ENCODE assay signal across 8 mouse cellular contexts in genomic region chr11:69099915-69100345, GRCm38 (mm10). TPM values are rescaled to one million over a fixed set of nuclear protein-coding genes. Genes with fewer than 3 reads are reported as not detected.
DNase-seq lines count a peak whose midpoint lies in the region; ATAC-seq lines count a peak whose summit lies in the region.

No protein-coding gene starts in this region.

- DNase-seq in MEL-GATA-1-ER (ENCODE audit: extremely low read depth, low read depth) = peak; percentile 68
- DNase-seq in cerebellum, adult 8-10 months = peak; percentile 88
- DNase-seq in layer of hippocampus, postnatal 10 days (ENCODE audit: low spot score in 2 of 2) = peak; percentile 89 to 91
- peak; percentile 95 for DNase-seq in lung, postnatal 14 days
- peak; percentile 90 for DNase-seq in ovary, postnatal 36 days (ENCODE audit: low spot score)
- peak; percentile 93 for DNase-seq in thymus, postnatal 14 days

- ATAC-seq in frontal cortex, adult (ENCODE audit: low TSS enrichment) = peak; percentile 47
- peak; percentile 24 to 25; a peak in 3 of 4 replicates for ATAC-seq in hematopoietic stem cell, adult 5-6 weeks (replicated peaks in 1 of 2; ENCODE audit: insufficient read depth in 1 of 2, low FRiP score in 2 of 2, low TSS enrichment in 1 of 2, low read depth in 1 of 2, poor library complexity in 2 of 2, severe bottlenecking in 2 of 2)

RNA-seq across cellular contexts. Expression of gene Per1, which starts 4.9 kb away (rescaled TPM):
- total RNA-seq in hematopoietic stem cell, adult 5-6 weeks (2017) = 33.6 and 42.1 TPM in 2 replicates
- 10 to 100 TPM; 54.4 to 67.2 TPM for total RNA-seq in layer of hippocampus, postnatal 10 days (2021)

RNA-seq across cellular contexts. Expression of gene Vamp2, which starts 11.6 kb away (rescaled TPM):
- 20.9 and 22.5 TPM in 2 replicates for total RNA-seq in hematopoietic stem cell, adult 5-6 weeks (2017)
- 1,000 to 10,000 TPM in 1 of 2 experiments, 100 to 1,000 TPM in 1; 909 to 1,029 TPM for total RNA-seq in layer of hippocampus, postnatal 10 days (2021)

RNA-seq across cellular contexts. Expression of gene Hes7, which starts 20.3 kb away (rescaled TPM):
- not detected in 2 replicates for total RNA-seq in hematopoietic stem cell, adult 5-6 weeks (2017)
- total RNA-seq in layer of hippocampus, postnatal 10 days (2021) = under 1 TPM; 0.54 to 0.96 TPM

RNA-seq across cellular contexts. Expression of gene 9130213A22Rik, which starts 22.5 kb away (rescaled TPM):
- total RNA-seq in hematopoietic stem cell, adult 5-6 weeks (2017) = not detected in 2 replicates
- total RNA-seq in layer of hippocampus, postnatal 10 days (2021) = under 1 TPM; 0.59 to 0.89 TPM

RNA-seq across cellular contexts. Expression of gene Aloxe3, which starts 25.8 kb away (rescaled TPM):
- not detected in 2 replicates for total RNA-seq in hematopoietic stem cell, adult 5-6 weeks (2017)
- 1 to 10 TPM; 5.8 to 6.6 TPM for total RNA-seq in layer of hippocampus, postnatal 10 days (2021)

Comparison
In these comparisons a context has a peak if more than half of its experiments do, and no peak if none do; other contexts are left out.
1. Peak in every context shown above with its lines: DNase-seq and ATAC-seq.
2. RNA of gene Vamp2, which starts 11.6 kb away (total RNA-seq): 909 to 1,029 TPM in layer of hippocampus, postnatal 10 days; 20.9 to 22.5 TPM in hematopoietic stem cell, adult 5-6 weeks; every median in the first group is over 10 times any median in the second.